Mouse (Mus musculus): ENCODE measurements at regions not wholly inside any gene's neighbourhood (a gene's known extent, or its start where the extent isn't known, plus 50 kb on each side); places are given as distances from the start of the nearest gene placed in this dataset.

DNA sequence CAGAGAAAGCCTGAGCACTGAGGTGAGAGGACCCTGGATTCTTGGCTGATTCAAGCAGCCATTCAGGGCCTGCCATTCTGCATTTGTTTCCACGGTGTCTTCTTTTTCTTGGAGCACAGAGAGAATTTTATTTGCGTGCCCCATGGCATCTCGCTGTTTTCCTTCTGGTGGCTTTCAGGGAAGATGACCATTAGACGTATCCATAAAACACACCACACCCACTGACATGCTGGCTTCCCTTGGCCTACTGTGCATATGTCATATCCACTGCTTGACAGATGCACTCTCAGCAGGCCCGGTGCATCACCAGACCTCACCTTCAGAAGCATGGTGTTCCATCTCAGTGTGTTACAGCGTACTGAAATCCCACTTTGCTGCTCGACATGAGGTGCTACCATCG, 131.0 kb upstream of the Cnr1 start:
- no peak for DNase-seq (ENCODE audit: low spot score)

DNA sequence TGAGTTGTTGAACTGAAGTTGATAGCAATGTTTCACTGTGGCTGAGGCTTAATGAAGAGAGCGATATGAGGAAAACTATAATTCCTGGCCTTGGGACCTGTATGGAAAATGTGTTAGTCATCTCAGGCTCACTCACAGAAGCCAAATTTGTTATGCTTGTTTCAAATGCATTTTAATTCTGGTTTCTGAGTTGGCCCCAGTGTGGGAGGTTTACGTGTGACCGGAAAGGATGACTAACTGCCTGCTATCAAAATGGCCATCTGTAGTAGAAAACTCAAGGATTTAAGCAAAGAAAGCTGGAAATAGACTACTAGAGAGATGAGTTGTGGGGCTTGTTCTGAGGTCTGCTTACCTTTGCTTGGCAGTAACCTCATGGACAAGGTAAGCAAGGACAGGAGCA, 128.9 kb upstream of the Cnr1 start:
- no peak for DNase-seq (ENCODE audit: low spot score)

DNA sequence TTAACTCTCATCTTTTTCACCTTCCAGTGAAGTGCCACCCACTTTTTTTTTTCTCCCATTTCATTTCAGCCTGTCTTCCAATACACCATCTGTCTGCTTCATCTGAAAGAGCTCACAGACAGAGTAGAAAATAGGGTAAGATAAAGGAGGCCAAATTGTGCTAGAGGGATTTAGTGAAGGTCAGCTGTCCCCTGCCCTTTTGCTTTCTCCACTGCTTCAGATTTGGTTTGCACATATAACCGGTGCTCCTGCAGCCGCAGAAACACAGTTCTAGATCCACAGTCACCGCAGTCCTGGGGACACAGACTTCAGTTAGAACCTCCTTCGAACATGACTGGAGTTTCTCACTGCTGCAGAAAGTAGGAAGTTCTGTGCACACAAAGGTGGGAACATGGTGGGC, 126.4 kb upstream of the Cnr1 start:
- DNase-seq (ENCODE audit: low spot score), result no peak

DNA sequence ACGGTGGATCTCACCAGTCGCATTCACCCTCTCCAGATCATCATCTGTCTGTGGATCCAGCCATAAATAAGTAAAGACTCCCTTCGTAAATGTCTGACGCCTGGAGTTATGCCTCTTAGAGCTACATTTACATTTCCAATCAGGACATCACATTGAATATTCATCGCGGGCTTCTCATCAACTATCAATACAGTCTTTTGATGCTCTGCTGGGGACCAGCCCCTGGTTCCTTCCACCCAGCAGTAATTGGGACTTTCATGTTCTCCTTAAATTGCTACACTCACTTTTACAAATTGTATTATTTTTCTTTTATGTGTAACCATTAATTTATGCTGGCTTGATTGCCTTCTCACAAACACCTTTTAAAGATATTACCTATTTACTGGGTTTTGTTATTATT, 125.7 kb upstream of the Cnr1 start:
- no peak for DNase-seq (ENCODE audit: low spot score)

DNA sequence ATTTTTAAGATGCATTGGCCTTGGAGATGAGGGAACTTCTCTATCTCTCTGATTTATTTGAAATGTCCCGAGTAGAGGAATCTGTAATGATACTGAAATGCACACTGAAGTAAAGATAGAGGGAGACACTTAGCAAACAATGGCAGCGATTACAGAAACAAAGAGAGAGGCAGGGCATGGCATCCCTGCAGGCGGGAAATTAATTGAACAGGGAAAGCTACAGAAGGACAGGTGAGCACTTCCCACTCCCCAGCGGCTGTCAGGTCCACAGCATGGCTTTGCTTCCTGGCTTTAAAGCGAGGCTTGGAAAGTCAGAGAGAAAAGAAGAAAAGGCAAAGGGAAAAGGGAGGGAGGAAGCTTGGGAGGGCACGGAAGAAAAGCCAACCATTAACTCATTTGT, 125.3 kb upstream of the Cnr1 start:
- DNase-seq (ENCODE audit: low spot score), result no peak

DNA sequence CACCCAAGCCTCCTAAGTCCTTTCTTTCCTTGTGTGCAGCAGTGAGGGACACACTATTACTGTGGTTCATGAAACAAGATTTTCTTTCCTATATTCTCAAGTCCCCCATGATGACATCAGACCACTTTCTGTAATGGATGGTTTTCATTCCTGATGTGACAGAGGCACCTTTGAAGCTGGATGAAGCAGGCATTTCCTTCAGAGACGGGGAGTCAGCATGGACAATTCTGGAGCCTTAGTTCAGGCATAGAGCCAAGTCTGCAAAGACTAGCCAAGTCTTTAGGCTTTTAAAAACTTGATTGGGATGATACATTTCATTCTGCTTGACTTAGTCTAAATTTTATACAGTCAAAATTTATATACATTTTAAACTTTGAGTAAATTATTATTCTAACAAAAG, 124.6 kb upstream of the Cnr1 start:
- DNase-seq (ENCODE audit: low spot score), result no peak

DNA sequence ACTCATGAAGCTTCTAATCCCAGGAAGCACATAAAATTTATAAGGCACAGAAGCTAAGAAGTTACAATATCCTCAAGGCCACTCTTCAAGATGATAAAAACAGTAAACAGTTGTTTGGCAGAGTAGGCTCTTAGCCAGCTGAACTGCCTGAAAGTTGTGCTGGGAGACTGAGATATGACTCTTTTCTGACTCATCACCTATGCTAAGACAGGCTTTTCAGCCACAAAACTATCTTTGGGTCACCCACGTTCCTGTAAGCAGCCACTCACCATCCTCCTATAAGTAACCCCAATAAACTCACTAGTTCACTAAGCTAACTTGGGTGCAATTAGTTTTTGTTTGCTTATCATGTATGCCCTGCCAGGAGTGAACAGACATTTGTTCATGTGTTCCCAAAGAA, 112.1 kb upstream of the Cnr1 start:
- DNase-seq (ENCODE audit: low spot score), result no peak

DNA sequence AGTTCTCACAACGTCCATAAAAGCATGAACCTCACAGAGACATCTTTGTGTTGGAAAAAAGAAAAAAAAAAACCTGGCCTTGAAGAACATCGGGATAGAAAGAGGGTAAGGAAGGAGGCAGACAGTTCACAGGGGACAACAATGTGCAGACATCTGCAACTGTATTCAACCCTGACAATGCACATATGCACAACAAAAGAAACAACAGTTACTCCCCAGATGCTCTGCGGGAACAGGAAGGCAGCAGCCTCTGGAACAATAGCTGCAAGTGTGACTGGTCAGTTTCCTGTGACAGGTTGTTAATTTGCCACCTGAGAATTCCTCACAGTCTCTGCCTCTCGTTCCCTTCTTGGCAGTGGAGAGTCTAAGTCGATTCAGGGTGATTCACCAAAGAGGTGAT, 100.5 kb upstream of the Cnr1 start:
- peak; percentile 37 for DNase-seq (ENCODE audit: low spot score)

DNA sequence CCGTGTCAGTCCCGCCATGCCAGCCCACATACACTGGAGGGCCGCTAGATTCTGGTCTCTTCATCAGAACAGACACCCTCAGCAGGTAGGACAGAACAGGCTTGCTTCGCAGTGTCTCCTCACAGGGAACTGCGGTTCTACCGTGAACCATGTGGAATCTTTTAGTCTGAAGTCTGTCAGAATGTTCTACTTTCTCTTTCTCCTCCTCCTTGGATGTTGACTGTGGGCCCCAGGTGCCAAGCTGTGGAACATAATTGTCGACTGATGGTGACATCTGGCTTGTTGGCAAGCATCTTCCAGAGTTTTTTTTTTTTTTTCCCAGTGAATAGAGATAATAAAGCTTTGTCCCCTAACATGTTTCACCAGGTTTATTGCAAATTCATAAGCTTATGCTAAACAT, 91.3 kb upstream of the Cnr1 start:
- DNase-seq (ENCODE audit: low spot score), result no peak

DNA sequence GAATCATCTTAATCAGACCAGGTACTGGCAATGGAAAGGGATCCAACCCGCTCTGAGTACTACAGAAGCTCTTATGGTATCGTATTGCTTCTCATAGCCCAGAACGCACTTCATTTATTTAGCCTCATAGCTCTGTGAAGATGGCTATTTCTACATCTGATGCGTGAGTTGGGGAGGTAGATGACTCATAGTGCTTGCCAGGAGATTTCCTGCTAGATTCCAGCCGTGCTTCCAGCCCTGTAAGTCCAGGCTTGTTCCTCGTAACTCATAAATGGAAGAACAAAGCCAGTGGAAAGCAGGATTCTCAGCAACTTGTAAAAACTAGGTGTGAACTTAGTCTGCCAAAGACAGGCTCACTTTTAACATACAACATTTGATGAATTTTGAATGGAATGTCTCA, 86.0 kb upstream of the Cnr1 start:
- no peak for DNase-seq (ENCODE audit: low spot score)

DNA sequence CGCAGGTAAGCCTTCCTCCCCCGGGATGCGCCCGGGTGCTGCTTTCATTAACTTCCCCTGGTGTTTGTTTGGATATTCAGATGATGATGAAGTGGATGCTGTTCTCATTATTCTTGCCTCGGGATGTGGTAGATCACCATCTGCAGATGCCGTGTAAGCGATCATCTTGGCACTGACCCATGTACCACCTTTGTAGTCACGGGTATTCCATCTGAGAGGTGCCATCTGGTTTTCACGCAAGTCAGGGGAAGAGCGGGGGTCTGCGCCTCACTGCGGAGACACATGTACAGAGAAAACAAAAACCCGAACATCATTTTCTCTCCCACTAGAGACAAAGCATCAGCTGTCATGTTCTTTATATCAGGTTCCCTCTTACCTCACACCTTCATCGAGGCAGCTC, 84.3 kb upstream of the Cnr1 start:
- DNase-seq (ENCODE audit: low spot score), result peak; percentile 11

DNA sequence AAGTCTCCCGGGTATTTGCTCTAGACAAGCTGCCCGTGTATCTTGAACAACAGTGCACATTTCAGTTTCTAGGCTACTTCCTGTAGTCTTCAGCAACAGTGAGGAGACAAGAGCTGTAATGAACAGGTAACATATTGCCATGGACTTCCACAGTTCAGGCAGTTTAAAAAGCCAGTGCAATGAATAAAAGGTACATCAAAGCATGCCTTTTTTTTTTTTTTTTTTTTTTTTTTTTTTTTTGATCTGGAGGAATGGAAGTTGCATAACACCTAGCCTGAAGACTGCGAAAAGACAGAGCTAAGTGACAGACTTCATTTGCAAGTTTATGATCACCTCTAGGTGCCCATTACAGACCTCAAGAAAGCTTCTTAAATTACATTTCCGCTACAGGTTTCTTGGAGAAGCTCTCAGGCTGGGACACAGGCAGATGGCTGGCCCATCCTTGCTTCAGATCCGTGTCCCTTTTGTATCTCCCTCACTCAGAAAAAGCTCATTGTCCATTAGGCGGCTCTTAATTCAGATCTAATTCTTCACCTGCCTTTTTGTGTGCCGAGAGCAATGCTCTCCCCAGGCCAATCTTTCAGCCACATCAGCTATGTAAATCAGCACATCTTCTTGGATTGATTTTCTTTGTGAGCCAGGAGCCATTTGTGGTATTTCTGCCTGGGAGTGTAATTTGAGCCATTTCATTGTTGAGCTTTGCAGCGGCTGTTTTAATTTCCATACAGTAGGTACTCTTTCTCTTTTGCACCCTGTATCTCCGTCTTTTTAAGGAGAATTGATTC, 78.6 kb upstream of the Cnr1 start:
- DNase-seq (ENCODE audit: low spot score), result no peak

DNA sequence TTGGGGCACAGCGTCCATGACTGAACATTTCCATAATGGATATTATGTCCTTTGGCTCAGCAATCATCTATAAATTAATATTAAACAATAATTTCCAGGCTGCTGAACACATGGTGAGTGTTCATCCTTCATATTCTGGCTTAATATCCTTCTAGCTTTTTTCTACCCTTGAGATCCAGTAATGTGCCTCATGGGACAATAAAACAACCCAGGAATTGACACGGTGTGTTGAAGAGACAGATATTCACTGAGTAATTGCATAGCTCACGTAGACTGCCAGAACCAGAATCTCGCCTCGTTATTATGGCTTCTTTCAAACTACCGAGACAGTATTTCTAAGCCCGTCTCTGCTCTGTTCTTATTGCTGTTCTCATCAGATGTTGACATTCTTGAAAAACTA, 74.1 kb upstream of the Cnr1 start:
- no peak for DNase-seq (ENCODE audit: low spot score)

DNA sequence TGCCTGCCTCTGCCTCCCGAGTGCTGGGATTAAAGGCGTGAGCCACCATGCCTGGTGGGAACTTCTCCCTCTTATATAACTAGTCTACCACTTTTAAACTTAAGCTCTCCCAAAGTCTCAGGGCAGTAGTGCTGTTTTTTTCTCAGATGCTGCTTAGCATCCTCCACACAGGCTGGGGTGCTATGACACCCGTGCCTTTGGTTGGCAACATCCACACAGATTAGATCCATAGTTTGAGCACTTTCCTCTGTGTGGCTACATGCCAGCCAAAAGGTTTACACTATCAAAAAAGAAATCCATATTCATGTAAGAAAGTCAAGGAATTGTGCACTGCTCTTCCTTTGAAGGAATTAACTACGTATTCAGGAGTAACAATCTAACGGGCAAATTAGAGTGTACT, 72.1 kb upstream of the Cnr1 start:
- DNase-seq (ENCODE audit: low spot score), result no peak

DNA sequence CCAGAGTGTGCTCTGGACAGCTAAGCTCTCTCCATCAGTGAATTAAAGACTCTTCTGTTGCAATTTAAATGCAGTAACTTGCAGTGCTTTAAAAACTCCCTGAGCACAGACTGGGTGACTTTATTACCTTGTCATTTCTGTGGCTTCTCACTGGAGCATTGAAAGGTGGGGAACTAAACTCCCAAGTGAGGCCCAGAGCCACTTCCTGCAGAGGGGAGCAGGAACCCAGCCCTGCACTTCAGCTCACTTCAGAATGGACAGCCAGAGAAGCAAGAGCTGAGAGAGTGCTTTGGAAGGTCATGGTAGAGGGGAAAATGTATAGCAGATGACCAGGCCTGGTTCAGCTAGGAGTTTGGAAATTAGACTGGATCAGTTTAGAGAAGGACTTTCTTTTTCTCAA, 69.3 kb upstream of the Cnr1 start:
- DNase-seq (ENCODE audit: low spot score), result no peak

DNA sequence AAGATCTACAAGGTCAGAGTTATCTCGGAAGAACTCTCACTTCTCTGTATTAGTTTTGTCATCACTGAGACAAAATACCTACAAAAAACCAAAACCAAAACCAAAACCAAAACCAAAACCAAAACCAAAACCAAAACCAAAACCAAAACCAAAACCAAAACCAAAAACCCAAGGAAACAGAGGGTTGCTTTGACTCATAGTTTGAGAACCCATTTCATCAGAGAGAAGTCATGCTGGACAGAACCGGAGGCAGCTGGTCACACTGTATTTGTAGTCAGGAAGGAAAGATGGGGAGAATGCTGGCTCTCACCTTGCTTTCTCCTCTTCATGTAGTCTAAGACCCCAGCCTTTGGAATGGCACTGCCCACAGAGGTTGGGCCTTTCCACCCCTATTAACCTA, 57.3 kb upstream of the Cnr1 start:
- DNase-seq (ENCODE audit: low spot score), result no peak

DNA sequence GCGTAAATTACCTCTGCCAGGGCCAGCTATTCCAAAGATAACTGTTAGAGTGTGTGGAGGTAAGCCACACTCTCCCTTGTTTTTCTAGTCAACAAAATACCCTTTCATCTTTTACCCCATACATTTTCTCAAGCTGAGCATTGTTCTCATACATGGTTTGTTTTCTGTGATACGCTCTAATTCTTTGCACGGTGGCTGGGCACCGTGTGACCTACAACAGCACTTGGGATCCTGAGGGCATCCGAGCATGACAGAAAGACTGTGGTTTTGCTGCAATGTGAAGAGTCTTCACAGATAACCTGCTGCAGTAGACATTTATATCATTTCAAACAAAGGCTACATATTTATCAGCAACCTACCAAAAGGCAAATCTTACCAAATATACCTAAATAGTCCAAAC, 55.1 kb upstream of the Cnr1 start:
- DNase-seq (ENCODE audit: low spot score), result no peak

All from embryo, embryonic 10 days (tissue).